Mouse (Mus musculus): ENCODE results near the gene Dctd.

Dctd gene

GRCm38 (mm10) chr8:48098792-48099191 lies at the start of gene Dctd:
Gene Dctd, plus strand, starts transcription at chr8:48099092.
- DNase-seq: no peak

GRCm38 (mm10) chr8:48053611-48054010 lies 45.3 kb upstream of the Dctd start:
- no peak for DNase-seq

DNA sequence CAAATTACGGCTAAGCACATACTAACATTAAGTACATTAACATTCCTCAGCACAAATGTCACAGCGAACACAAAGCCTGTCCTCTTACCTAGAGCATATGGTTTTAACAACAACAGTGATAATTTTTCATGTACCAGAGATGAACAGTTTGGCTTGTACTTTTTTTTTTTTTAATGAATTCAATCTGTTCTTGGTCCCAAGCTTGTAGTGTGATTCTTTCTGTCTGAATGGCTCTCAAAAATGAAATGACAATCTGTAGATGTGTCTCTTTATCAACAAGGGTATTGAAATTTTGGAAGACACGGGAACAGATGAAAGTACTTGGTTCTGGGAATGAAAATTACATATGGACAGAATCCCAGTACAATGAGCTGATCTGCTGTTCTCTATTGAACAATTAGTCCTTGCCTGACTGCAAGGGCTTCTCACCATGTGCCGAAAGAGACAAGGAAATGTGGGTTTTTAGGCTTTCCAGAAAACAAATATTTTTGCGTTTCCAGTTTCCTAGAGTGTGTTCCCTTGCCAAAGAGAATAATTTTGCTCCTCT lies 35.3 kb upstream of the Dctd start:
- no peak for DNase-seq

DNA sequence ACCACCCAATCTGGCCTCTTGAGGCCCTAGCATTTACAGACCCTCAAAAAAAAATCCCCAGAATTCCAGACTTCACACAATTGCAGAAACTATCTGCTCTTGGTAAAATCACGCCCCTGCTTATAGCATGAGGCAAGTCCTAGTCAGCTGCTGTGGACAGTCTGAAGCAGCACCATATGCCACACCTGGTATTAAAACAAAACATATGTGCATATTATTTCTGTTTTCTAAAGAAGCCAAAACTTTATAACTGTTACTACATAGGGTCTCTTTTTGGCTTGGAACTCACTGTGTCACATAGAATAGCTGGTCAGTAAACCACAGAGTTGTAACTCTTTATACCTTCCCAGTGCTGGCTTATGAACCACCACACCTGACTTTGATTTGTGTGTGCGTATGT lies 24.7 kb upstream of the Dctd start:
- DNase-seq: no peak

GRCm38 (mm10) chr8:48082343-48082742 lies 16.5 kb upstream of the Dctd start:
- no peak for DNase-seq

DNA sequence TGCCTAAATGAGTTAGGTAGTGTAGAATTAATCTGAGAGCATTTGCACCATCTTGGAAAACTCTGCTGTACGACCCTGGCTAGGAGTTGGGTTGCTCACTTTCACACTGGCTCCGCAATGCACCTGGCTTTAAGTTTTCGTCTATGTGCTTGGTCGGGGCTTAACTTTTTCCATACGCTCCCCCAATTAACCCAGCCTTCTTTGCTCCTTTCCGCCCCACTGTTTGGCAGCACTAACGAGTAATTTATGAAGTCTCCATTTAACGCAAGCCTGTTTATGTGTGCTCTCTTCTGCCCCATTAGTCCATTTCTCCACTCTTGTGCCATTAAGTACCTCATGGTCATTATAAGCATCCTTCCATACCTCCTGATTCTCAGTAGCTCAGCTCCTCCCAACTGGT lies 8.2 kb upstream of the Dctd start:
- no peak for DNase-seq

- DNase-seq: no peak
Measured at GRCm38 (mm10) chr8:48095378-48095777, 3.5 kb upstream of the Dctd start.

DNA sequence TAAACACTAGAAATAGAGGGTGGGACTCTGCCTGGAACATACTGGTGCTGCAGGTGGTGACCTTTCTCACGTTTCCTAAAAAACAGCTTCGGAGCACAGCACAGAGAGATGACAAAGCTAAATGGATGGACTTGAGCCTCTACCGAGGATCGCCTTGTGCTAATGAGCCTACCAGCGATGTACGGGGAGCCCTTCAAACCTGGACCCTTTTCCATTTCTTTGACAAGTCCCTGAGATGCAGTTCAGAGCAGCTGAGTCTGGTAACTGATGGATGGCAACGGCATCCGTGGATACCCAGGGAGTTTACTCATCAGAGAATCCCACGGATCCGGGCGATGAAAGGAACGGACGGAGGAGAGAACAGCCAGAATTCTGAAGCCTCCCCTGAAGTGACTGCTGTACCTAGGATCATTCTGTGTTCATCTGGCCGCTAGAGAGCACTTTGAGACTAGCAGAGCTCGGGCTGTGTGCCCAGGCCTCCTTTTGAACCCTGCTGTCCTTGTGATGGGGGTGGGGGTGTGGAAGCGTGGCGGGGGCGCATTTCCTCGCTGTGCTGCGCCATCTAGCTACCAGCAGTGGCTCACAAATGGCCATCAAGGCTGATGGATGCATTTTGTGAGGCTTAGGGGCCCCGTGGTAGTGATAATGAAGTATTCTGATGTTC lies 1.6 kb upstream of the Dctd start:
- peak; percentile 83 to 91 for DNase-seq

GRCm38 (mm10) chr8:48098081-48098639 lies 732 bp upstream of the Dctd start:
- DNase-seq: peak in 1 of 2 experiments; percentile 24

DNA sequence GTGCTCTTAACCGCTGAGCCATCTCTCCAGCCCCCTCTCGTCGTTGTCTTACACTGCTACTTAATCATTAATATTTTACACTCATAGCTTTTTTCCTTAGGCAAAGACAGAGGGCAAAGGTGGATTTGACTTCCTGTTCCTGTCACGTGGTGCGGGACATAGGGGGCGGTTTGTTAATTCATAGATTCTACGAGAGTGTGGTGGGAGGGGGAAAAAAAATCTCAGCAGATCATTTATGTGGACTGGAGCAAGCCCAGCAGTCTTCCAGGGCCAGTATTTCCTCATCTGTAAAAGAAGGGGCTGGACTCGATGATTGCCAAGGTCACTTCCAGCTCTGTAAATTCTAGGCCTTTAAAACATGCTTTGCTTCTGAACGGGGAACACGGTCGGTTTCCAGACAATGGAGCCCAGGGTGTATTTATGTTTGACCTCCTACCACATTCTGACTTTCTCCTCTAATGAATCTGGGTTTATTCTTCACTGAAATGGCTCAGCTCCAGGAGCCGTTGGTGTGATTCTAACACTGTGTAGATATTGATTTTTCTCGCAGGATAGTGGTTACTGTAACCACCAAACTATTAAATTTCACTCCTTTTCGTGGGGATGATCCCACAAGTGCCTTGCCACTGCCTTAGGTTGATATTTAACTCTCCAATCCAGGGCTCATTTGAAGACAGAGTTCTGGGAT lies 1.4 kb downstream of the Dctd start:
- no peak for DNase-seq

- DNase-seq: no peak
Measured at GRCm38 (mm10) chr8:48109373-48109855, 10.5 kb downstream of the Dctd start.

- DNase-seq: peak; percentile 56 to 68
Measured at GRCm38 (mm10) chr8:48109856-48110780, 11.2 kb downstream of the Dctd start.

DNA sequence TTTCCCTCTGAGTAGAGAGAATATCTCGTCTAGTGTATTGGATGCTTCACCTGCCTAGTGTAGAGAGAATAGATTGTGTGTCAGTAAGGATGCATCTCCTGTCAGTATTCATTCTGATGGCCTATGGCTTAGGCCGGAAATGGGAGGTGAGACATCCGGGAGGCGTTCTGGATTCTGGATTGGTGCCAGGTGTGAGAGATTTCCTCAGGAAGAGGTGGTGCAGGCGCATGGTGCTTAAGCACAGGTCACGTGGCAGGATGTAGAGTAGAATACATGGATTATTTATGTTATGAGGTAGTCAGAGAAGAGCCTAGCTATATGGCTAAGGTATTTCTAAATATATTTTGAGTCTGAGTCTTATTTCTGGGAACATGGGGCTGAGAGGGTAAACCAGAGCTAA lies 15.7 kb downstream of the Dctd start:
- DNase-seq: peak; percentile 13 to 33

- DNase-seq: no peak
Measured at GRCm38 (mm10) chr8:48122991-48123390, 24.1 kb downstream of the Dctd start.

DNA sequence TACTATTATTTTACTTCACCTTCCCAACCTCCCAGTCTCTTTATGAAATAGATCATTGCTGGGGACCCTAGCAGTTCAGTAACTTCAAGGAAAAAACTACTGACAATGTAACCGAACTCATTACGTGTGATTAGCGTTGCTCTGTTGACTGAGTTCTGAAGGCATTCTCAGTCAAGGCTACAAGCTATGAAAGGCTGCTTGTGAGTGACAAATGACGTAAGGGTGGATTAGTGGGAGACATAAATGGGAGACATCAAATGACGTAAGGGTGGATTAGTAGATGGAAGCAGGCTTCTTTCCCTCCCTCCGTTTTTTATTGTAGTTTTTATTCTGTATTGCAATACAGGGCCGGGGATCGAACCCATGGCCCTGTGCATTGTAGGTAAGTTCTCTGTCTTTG lies 26.0 kb downstream of the Dctd start:
- DNase-seq: no peak

- no peak for DNase-seq
Measured at GRCm38 (mm10) chr8:48126954-48127353, 28.1 kb downstream of the Dctd start.

DNA sequence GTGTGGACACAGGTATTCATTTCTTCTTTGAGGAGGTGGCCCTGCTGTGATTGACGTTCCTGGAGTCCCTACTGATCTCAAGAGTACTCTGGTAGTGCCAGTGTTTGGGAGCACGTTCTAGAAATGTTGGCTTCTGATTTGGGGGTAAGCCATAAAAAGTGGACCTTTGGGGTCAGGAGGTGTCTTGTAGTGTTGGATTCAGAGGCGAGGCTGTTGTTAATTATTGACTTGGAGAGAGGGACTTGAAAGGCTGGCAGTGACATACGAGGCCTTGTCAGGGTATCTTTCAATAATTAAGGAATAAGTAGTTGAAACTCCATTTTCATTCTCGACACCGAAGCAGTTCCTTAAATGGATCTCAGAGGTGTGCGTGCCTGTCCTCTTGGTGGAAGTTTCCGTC lies 31.4 kb downstream of the Dctd start:
- no peak for DNase-seq

- no peak for DNase-seq
Measured at GRCm38 (mm10) chr8:48133321-48133720, 34.4 kb downstream of the Dctd start.

- DNase-seq: no peak
Measured at GRCm38 (mm10) chr8:48136804-48137650, 38.1 kb downstream of the Dctd start.

DNA sequence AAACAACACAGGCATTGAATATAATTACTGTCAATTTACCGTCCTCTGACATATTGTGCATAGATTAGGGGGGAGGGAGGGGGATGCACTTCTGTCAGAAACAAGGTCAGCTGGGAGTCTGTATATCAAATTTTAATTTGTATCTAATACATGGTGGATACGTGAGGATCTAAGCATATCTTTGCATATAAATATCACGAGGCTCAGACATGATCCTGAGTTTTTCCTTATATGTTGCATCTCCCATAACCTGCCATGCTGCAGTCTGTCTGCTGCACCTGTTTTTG lies 38.7 kb downstream of the Dctd start:
- no peak for DNase-seq

DNA sequence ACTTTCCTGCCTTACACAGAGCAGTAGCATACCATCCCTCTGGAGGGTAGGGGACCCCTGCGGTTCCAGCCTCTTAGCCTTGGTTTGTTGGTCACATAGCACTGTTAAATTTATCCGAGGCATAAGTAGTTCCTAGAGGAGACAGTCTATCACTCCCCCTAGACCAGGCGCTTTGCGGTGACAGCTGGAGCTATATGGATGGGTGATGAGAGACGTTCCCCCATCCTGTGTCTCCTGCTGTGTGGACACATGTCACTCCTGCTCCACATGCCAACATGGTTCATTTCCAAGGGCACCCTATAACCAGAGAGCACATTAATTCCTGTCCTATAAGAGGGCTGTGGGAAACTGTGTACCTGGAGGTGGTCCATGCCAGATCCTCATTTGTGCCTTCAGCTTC lies 42.1 kb downstream of the Dctd start:
- DNase-seq: peak; percentile 31 to 44

- no peak for DNase-seq
Measured at GRCm38 (mm10) chr8:48145766-48146165, 46.9 kb downstream of the Dctd start.
